Mouse (Mus musculus): ENCODE results near the gene Il17rd. TPM values are rescaled to one million over a fixed set of nuclear protein-coding genes. Genes with fewer than 3 reads are reported as not detected.

The Il17rd gene
- total and polyA plus RNA-seq, 3 experiments = 0.04 TPM; not detected in 2

- Histone ChIP-seq H3K9me3 (replicated peaks; ENCODE audit: insufficient read depth, low read length) (no peaks in the 10 kb centered on the region), H3K36me3 (ENCODE audit: control insufficient read depth in 1 of 2, insufficient read depth in 2 of 2, low read length in 2 of 2) (peaks cover 0 to 2% of the 10 kb centered on the region in 2 experiments; a peak in 1 of 4 replicates), H3K27ac (ENCODE audit: control insufficient read depth, low read depth, low read length) (no peak overlapping the region), H3K4me1 (ENCODE audit: control insufficient read depth in 1 of 2, insufficient read depth in 2 of 2, low read length in 2 of 2) (peaks cover 0 to 4% of the 10 kb centered on the region in 2 experiments; a peak in 1 of 4 replicates), H3K27me3 (ENCODE audit: control insufficient read depth in 1 of 2, insufficient read depth in 2 of 2, low read length in 2 of 2) (no peaks in the 10 kb centered on the region), H3K4me3 (ENCODE audit: control insufficient read depth in 1 of 2, insufficient read depth in 1 of 2, low read depth in 2 of 2, low read length in 2 of 2) (peak overlapping the region in 1 of 2 experiments; percentile 14; a peak in 1 of 4 replicates), H3K9ac (ENCODE audit: control insufficient read depth, low read depth, low read length, poor library complexity, severe bottlenecking) (peak overlapping the region; percentile 25; the same call in 1 of the 2 replicates), H3K79me2 (ENCODE audit: control insufficient read depth, insufficient read depth, low read length, poor library complexity) (no peaks in the 10 kb centered on the region)
- TF ChIP-seq ETS1 (IDR thresholded peaks at IDR 0.05; ENCODE audit: low read depth, low read length) (no peak), EP300 (IDR thresholded peaks at IDR 0.05; ENCODE audit: low read depth in 1 of 2, low read length in 2 of 2) (no peak), SMC3 (IDR thresholded peaks at IDR 0.05; ENCODE audit: low read depth, low read length) (peak; percentile 72), CTCF (IDR thresholded peaks at IDR 0.05 in 2 of 3, conservative IDR thresholded peaks at IDR 0.05 in 1 of 3; ENCODE audit: control insufficient read depth in 1 of 3, insufficient read depth in 1 of 3, low read depth in 2 of 3, low read length in 3 of 3, poor library complexity in 1 of 3, severe bottlenecking in 1 of 3) (peak; percentile 66 to 91 (median 88)), MYC (IDR thresholded peaks at IDR 0.05; ENCODE audit: low read depth, low read length) (0 out of 2 replicates have a peak, but pooled peaks have one; percentile 59), RAD21 (IDR thresholded peaks at IDR 0.05; ENCODE audit: low read depth, low read length) (peak; percentile 86), MEF2A (IDR thresholded peaks at IDR 0.05; ENCODE audit: extremely low read depth, insufficient replicate concordance, low read depth, low read length, poor library complexity, severe bottlenecking) (no peak), TAL1 (IDR thresholded peaks at IDR 0.05; ENCODE audit: low read length) (no peak), POLR2AphosphoS5 (IDR thresholded peaks at IDR 0.05; ENCODE audit: borderline replicate concordance, low read depth, low read length) (no peak), ZC3H11A (IDR thresholded peaks at IDR 0.05; ENCODE audit: low read depth, low read length) (peak; percentile 55)
- peak; percentile 85 for DNase-seq (ENCODE audit: low read depth, low spot score)
Observed at GRCm38 (mm10) chr14:27029771-27030173, 9.0 kb upstream of the Il17rd start.

- no peaks in the 10 kb centered on the region for H3K9me3 ChIP-seq (replicated peaks; ENCODE audit: insufficient read depth, low read length)
- H3K27me3 ChIP-seq (ENCODE audit: control insufficient read depth in 1 of 2, insufficient read depth in 2 of 2, low read length in 2 of 2) = peaks cover 0 to under 1% of the 10 kb centered on the region in 2 experiments; a peak in 1 of 4 replicates
- no peaks in the 10 kb centered on the region for H3K79me2 ChIP-seq (ENCODE audit: control insufficient read depth, insufficient read depth, low read length, poor library complexity)
- no peaks in the 10 kb centered on the region for H3K36me3 ChIP-seq (ENCODE audit: control insufficient read depth in 1 of 2, insufficient read depth in 2 of 2, low read length in 2 of 2)
- peak; percentile 67 for DNase-seq (ENCODE audit: low read depth, low spot score)
- no peak overlapping the region for H3K9ac ChIP-seq (ENCODE audit: control insufficient read depth, low read depth, low read length, poor library complexity, severe bottlenecking)
- no peak overlapping the region for H3K4me3 ChIP-seq (ENCODE audit: control insufficient read depth in 1 of 2, insufficient read depth in 1 of 2, low read depth in 2 of 2, low read length in 2 of 2)
- H3K27ac ChIP-seq (ENCODE audit: control insufficient read depth, low read depth, low read length) = no peak overlapping the region
- H3K4me1 ChIP-seq (ENCODE audit: control insufficient read depth in 1 of 2, insufficient read depth in 2 of 2, low read length in 2 of 2) = peaks cover 0 to 4% of the 10 kb centered on the region in 2 experiments; a peak in 1 of 4 replicates
- TF ChIP-seq SMC3 (IDR thresholded peaks at IDR 0.05; ENCODE audit: low read depth, low read length) = peak; percentile 56
- peak; percentile 63 to 81 (median 65) for TF ChIP-seq CTCF (IDR thresholded peaks at IDR 0.05 in 2 of 3, conservative IDR thresholded peaks at IDR 0.05 in 1 of 3; ENCODE audit: control insufficient read depth in 1 of 3, insufficient read depth in 1 of 3, low read depth in 2 of 3, low read length in 3 of 3, poor library complexity in 1 of 3, severe bottlenecking in 1 of 3)
- TF ChIP-seq MAFK (IDR thresholded peaks at IDR 0.05; ENCODE audit: borderline replicate concordance, low read depth, low read length) = no peak
- TF ChIP-seq RAD21 (IDR thresholded peaks at IDR 0.05; ENCODE audit: low read depth, low read length) = peak; percentile 39
Observed at GRCm38 (mm10) chr14:27031142-27031541, 7.6 kb upstream of the Il17rd start.

- Histone ChIP-seq H3K9ac (ENCODE audit: control insufficient read depth, low read depth, low read length, poor library complexity, severe bottlenecking) (no peak overlapping the region), H3K4me3 (ENCODE audit: control insufficient read depth in 1 of 2, insufficient read depth in 1 of 2, low read depth in 2 of 2, low read length in 2 of 2) (no peak overlapping the region), H3K27me3 (ENCODE audit: control insufficient read depth in 1 of 2, insufficient read depth in 2 of 2, low read length in 2 of 2) (peaks cover 0 to 2% of the 10 kb centered on the region in 2 experiments; a peak in 1 of 4 replicates), H3K27ac (ENCODE audit: control insufficient read depth, low read depth, low read length) (no peak overlapping the region), H3K4me1 (ENCODE audit: control insufficient read depth in 1 of 2, insufficient read depth in 2 of 2, low read length in 2 of 2) (no peaks in the 10 kb centered on the region), H3K79me2 (ENCODE audit: control insufficient read depth, insufficient read depth, low read length, poor library complexity) (no peaks in the 10 kb centered on the region), H3K36me3 (ENCODE audit: control insufficient read depth in 1 of 2, insufficient read depth in 2 of 2, low read length in 2 of 2) (no peaks in the 10 kb centered on the region), H3K9me3 (replicated peaks; ENCODE audit: insufficient read depth, low read length) (no peaks in the 10 kb centered on the region)
- DNase-seq (ENCODE audit: low read depth, low spot score) = no peak
- TF ChIP-seq RAD21 (IDR thresholded peaks at IDR 0.05; ENCODE audit: low read depth, low read length) (peak; percentile 18), MYC (IDR thresholded peaks at IDR 0.05; ENCODE audit: low read depth, low read length) (no peak), SMC3 (IDR thresholded peaks at IDR 0.05; ENCODE audit: low read depth, low read length) (0 out of 2 replicates have a peak, but pooled peaks have one; percentile 16), USF1 (IDR thresholded peaks at IDR 0.05; ENCODE audit: low read depth, low read length) (no peak), GABPA (IDR thresholded peaks at IDR 0.05; ENCODE audit: low read depth, low read length) (no peak), KAT2A (conservative IDR thresholded peaks at IDR 0.05; ENCODE audit: low read depth, low read length) (no peak), CTCF (IDR thresholded peaks at IDR 0.05 in 2 of 3, conservative IDR thresholded peaks at IDR 0.05 in 1 of 3; ENCODE audit: control insufficient read depth in 1 of 3, insufficient read depth in 1 of 3, low read depth in 2 of 3, low read length in 3 of 3, poor library complexity in 1 of 3, severe bottlenecking in 1 of 3) (peak in 1 of 3 experiments; percentile 26; a peak in 2 of 6 replicates), ZNF384 (IDR thresholded peaks at IDR 0.05; ENCODE audit: low read depth, low read length) (no peak)
Observed at GRCm38 (mm10) chr14:27037513-27037912, 1.2 kb upstream of the Il17rd start.
